Mouse (Mus musculus): ENCODE measurements at regions not wholly inside any gene's neighbourhood (a gene's known extent, or its start where the extent isn't known, plus 50 kb on each side); places are given as distances from the start of the nearest gene placed in this dataset.

- no peak for DNase-seq
Observed at GRCm38 (mm10) chr12:69101965-69102364, 57.0 kb downstream of the Rps29 start.

- no peak for DNase-seq
Observed at GRCm38 (mm10) chr12:69094856-69095255, 64.1 kb downstream of the Rps29 start.

- DNase-seq, result no peak
Observed at GRCm38 (mm10) chr12:69093073-69093797, 65.8 kb downstream of the Rps29 start.

- peak in 1 of 2 experiments; percentile 12 for DNase-seq
Observed at GRCm38 (mm10) chr12:69087928-69088609, 70.9 kb downstream of the Rps29 start.

GRCm38 (mm10) chr12:69085522-69086179, 73.3 kb downstream of the Rps29 start:
- no peak for DNase-seq

- no peak for DNase-seq
Observed at GRCm38 (mm10) chr12:69084656-69085055, 74.3 kb downstream of the Rps29 start.

GRCm38 (mm10) chr12:69082051-69082450, 76.9 kb downstream of the Rps29 start:
- DNase-seq, result no peak

GRCm38 (mm10) chr12:69039553-69039952, 119.4 kb downstream of the Rps29 start:
- DNase-seq, result no peak

GRCm38 (mm10) chr12:69023594-69023993, 135.4 kb downstream of the Rps29 start:
- DNase-seq, result no peak

GRCm38 (mm10) chr12:69016705-69017306, 142.2 kb downstream of the Rps29 start:
- DNase-seq, result no peak

GRCm38 (mm10) chr12:69005141-69005540, 153.8 kb downstream of the Rps29 start:
- DNase-seq, result no peak

GRCm38 (mm10) chr12:69002106-69002505, 156.9 kb downstream of the Rps29 start:
- DNase-seq, result no peak

- no peak for DNase-seq
Observed at GRCm38 (mm10) chr12:68997259-68997658, 161.7 kb downstream of the Rps29 start.

GRCm38 (mm10) chr12:68996740-68997139, 162.2 kb downstream of the Rps29 start:
- no peak for DNase-seq

GRCm38 (mm10) chr12:68980640-68981039, 178.3 kb downstream of the Rps29 start:
- no peak for DNase-seq

- DNase-seq, result no peak
Observed at GRCm38 (mm10) chr12:68980173-68980572, 178.8 kb downstream of the Rps29 start.

GRCm38 (mm10) chr12:68979232-68979631, 179.8 kb downstream of the Rps29 start:
- DNase-seq, result no peak

- DNase-seq, result no peak
Observed at GRCm38 (mm10) chr12:68977276-68977675, 181.7 kb downstream of the Rps29 start.

- DNase-seq, result no peak
Observed at GRCm38 (mm10) chr12:68947240-68947639, 211.7 kb downstream of the Rps29 start.

GRCm38 (mm10) chr12:68910590-68910989, 248.4 kb downstream of the Rps29 start:
- no peak for DNase-seq

GRCm38 (mm10) chr12:68904770-68905169, 254.2 kb downstream of the Rps29 start:
- no peak for DNase-seq

GRCm38 (mm10) chr12:68889141-68889540, 269.8 kb downstream of the Rps29 start:
- no peak for DNase-seq

GRCm38 (mm10) chr12:68882503-68882902, 276.5 kb downstream of the Rps29 start:
- no peak for DNase-seq
